Mouse (Mus musculus) forebrain, embryonic 13.5 days (tissue): ENCODE results near the gene Lpp. TPM values are rescaled to one million over a fixed set of nuclear protein-coding genes. Genes with fewer than 3 reads are reported as not detected.

Experiments
- ATAC-seq: fragments of 200-750 bp; cut with Nextera tagmentation; 2 replicates; pipeline ENCODE4 v1.8.0; 2017
- H3K27ac ChIP-seq: fragments of 300-500 bp; sonication (generic); 2 replicates; pipeline ENCODE4 v1.5.1; 2015; ENCODE audit warnings: inconsistent platforms, mild to moderate bottlenecking, moderate library complexity
- H3K27me3 ChIP-seq: fragments of 300-500 bp; sonication (generic); 2 replicates; pipeline ENCODE4 v1.6.1; 2015; ENCODE audit warnings: mild to moderate bottlenecking, inconsistent platforms
- H3K36me3 ChIP-seq: fragments of 300-500 bp; sonication (generic); 2 replicates; pipeline ENCODE4 v1.6.1; 2015; ENCODE audit warnings: mild to moderate bottlenecking, inconsistent platforms; ENCODE audit not compliant: poor library complexity, severe bottlenecking
- H3K4me1 ChIP-seq: fragments of 300-500 bp; sonication (generic); 2 replicates; pipeline ENCODE4 v1.6.1; 2015; ENCODE audit warnings: inconsistent platforms
- H3K4me2 ChIP-seq: fragments of 300-500 bp; sonication (generic); 2 replicates; pipeline ENCODE4 v1.6.1; 2015; ENCODE audit warnings: inconsistent platforms, mild to moderate bottlenecking, moderate library complexity
- H3K4me3 ChIP-seq: fragments of 300-500 bp; sonication (generic); 2 replicates; pipeline ENCODE4 v1.5.1; 2015; ENCODE audit warnings: mild to moderate bottlenecking, inconsistent platforms
- H3K9ac ChIP-seq: fragments of 300-500 bp; sonication (generic); 2 replicates; pipeline ENCODE4 v1.6.1; 2015; ENCODE audit warnings: mild to moderate bottlenecking, inconsistent platforms
- H3K9me3 ChIP-seq: fragments of 300-500 bp; sonication (generic); replicated peaks from 2 replicates; pipeline ENCODE4 v1.6.1; 2016; ENCODE audit warnings: inconsistent platforms
- WGBS: fragments of 180-500 bp; shearing (Covaris S2); methylation state at CpG from one replicate; pipeline ENCODE4 v1.1.7; 2015; 5-methylcytosine and 5-hydroxymethylcytosine counted together
- polyA plus RNA-seq: library from polyadenylated mRNA; unstranded; fragments of >200 nt; fragmentation: Nextera tagmentation; extraction: Ambion mirVana; gene quantifications from 2 replicates; pipeline ENCODE4 v1.2.1, GENCODE M21; 2015

The Lpp gene
- polyA plus RNA-seq, 1 experiment from 2014 or later: 9.4 TPM

GRCm38 (mm10) chr16:24625576-24625975 lies 232.3 kb downstream of the Lpp start:
- ATAC-seq: no peak
- Histone ChIP-seq H3K9me3 (no peaks in the 10 kb centered on the region), H3K4me3 (no peak overlapping the region), H3K36me3 (no peaks in the 10 kb centered on the region), H3K27ac (no peak overlapping the region), H3K27me3 (no peaks in the 10 kb centered on the region), H3K9ac (no peak overlapping the region), H3K4me1 (peaks cover 12% of the 10 kb centered on the region), H3K4me2 (no peak overlapping the region)
- 93% methylated on average over 5 of the region's 5 CpGs for WGBS

- H3K4me2 ChIP-seq: no peak overlapping the region
- no peak overlapping the region for H3K27ac ChIP-seq
- peaks cover 12% of the 10 kb centered on the region for H3K4me1 ChIP-seq
- no peak for ATAC-seq
- no peaks in the 10 kb centered on the region for H3K36me3 ChIP-seq
- no peaks in the 10 kb centered on the region for H3K9me3 ChIP-seq
- 93% methylated on average over 1 of the region's 1 CpGs for WGBS
- H3K9ac ChIP-seq: no peak overlapping the region
- H3K27me3 ChIP-seq: no peaks in the 10 kb centered on the region
- H3K4me3 ChIP-seq: no peak overlapping the region
These were observed 235.5 kb downstream of the Lpp start for GRCm38 (mm10) chr16:24628779-24629178.

GRCm38 (mm10) chr16:24629218-24630172 lies 236.2 kb downstream of the Lpp start:
- Histone ChIP-seq H3K4me1 (peaks cover 6% of the 10 kb centered on the region), H3K9ac (no peak overlapping the region), H3K4me3 (no peak overlapping the region), H3K36me3 (no peaks in the 10 kb centered on the region), H3K27me3 (no peaks in the 10 kb centered on the region), H3K9me3 (no peaks in the 10 kb centered on the region), H3K4me2 (no peak overlapping the region), H3K27ac (no peak overlapping the region)
- no peak for ATAC-seq
- WGBS: 89% methylated on average over 12 of the region's 12 CpGs

GRCm38 (mm10) chr16:24635381-24635919 lies 242.1 kb downstream of the Lpp start:
- 97% methylated on average over 7 of the region's 7 CpGs for WGBS

GRCm38 (mm10) chr16:24636894-24637293 lies 243.6 kb downstream of the Lpp start:
- H3K27me3 ChIP-seq: no peaks in the 10 kb centered on the region
- H3K27ac ChIP-seq: no peak overlapping the region
- ATAC-seq: no peak
- H3K4me3 ChIP-seq: no peak overlapping the region
- no peaks in the 10 kb centered on the region for H3K36me3 ChIP-seq
- 59% methylated on average over 2 of the region's 2 CpGs for WGBS
- no peaks in the 10 kb centered on the region for H3K4me1 ChIP-seq
- no peak overlapping the region for H3K9ac ChIP-seq
- H3K4me2 ChIP-seq: no peak overlapping the region
- no peaks in the 10 kb centered on the region for H3K9me3 ChIP-seq

More at GRCm38 (mm10) chr16:24635381-24635919, 242.1 kb downstream of the Lpp start:
- no peak for ATAC-seq
- no peaks in the 10 kb centered on the region for H3K4me1 ChIP-seq
- H3K36me3 ChIP-seq: no peaks in the 10 kb centered on the region
- no peaks in the 10 kb centered on the region for H3K9me3 ChIP-seq
- H3K9ac ChIP-seq: no peak overlapping the region
- no peak overlapping the region for H3K4me2 ChIP-seq
- H3K27me3 ChIP-seq: no peaks in the 10 kb centered on the region
- H3K4me3 ChIP-seq: no peak overlapping the region
- no peak overlapping the region for H3K27ac ChIP-seq

- Histone ChIP-seq H3K4me2 (no peak overlapping the region), H3K36me3 (no peaks in the 10 kb centered on the region), H3K27ac (no peak overlapping the region), H3K9ac (no peak overlapping the region), H3K4me1 (0 out of 2 replicates have a peak, but pooled peaks cover 4% of the 10 kb centered on the region), H3K9me3 (no peaks in the 10 kb centered on the region), H3K4me3 (no peak overlapping the region), H3K27me3 (no peaks in the 10 kb centered on the region)
- WGBS: 83% methylated on average over 9 of the region's 9 CpGs
- no peak for ATAC-seq
These were observed 247.9 kb downstream of the Lpp start for GRCm38 (mm10) chr16:24641003-24641797.

- Histone ChIP-seq H3K4me3 (no peak overlapping the region), H3K27ac (no peak overlapping the region), H3K27me3 (no peaks in the 10 kb centered on the region), H3K4me1 (0 out of 2 replicates have a peak, but pooled peaks cover 4% of the 10 kb centered on the region), H3K36me3 (no peaks in the 10 kb centered on the region), H3K4me2 (no peak overlapping the region), H3K9me3 (no peaks in the 10 kb centered on the region), H3K9ac (no peak overlapping the region)
- WGBS: 59% methylated on average over 4 of the region's 4 CpGs
- no peak for ATAC-seq
These were observed 249.8 kb downstream of the Lpp start for GRCm38 (mm10) chr16:24643024-24643635.

- no peak for ATAC-seq
- Histone ChIP-seq H3K4me2 (no peak overlapping the region), H3K9ac (no peak overlapping the region), H3K27ac (no peak overlapping the region), H3K9me3 (no peaks in the 10 kb centered on the region), H3K4me1 (0 out of 2 replicates have a peak, but pooled peaks cover 4% of the 10 kb centered on the region), H3K27me3 (no peaks in the 10 kb centered on the region), H3K36me3 (no peaks in the 10 kb centered on the region), H3K4me3 (no peak overlapping the region)
- WGBS: 89% methylated on average over 8 of the region's 8 CpGs
These were observed 250.8 kb downstream of the Lpp start for GRCm38 (mm10) chr16:24644154-24644553.

GRCm38 (mm10) chr16:24644760-24645406 lies 251.6 kb downstream of the Lpp start:
- Histone ChIP-seq H3K9ac (no peak overlapping the region), H3K9me3 (no peaks in the 10 kb centered on the region), H3K4me2 (no peak overlapping the region), H3K4me1 (0 out of 2 replicates have a peak, but pooled peaks cover 4% of the 10 kb centered on the region), H3K27ac (no peak overlapping the region), H3K4me3 (no peak overlapping the region), H3K27me3 (no peaks in the 10 kb centered on the region), H3K36me3 (no peaks in the 10 kb centered on the region)
- WGBS: 90% methylated on average over 4 of the region's 4 CpGs
- ATAC-seq: no peak

GRCm38 (mm10) chr16:24645906-24646603 lies 252.7 kb downstream of the Lpp start:
- H3K9ac ChIP-seq: no peak overlapping the region
- no peaks in the 10 kb centered on the region for H3K36me3 ChIP-seq
- ATAC-seq: no peak
- H3K9me3 ChIP-seq: no peaks in the 10 kb centered on the region
- 0 out of 2 replicates have a peak, but pooled peaks cover 4% of the 10 kb centered on the region for H3K4me1 ChIP-seq
- H3K4me3 ChIP-seq: no peak overlapping the region
- H3K27me3 ChIP-seq: no peaks in the 10 kb centered on the region
- WGBS: 81% methylated on average over 6 of the region's 6 CpGs
- H3K4me2 ChIP-seq: no peak overlapping the region
- no peak overlapping the region for H3K27ac ChIP-seq
